Mouse (Mus musculus) cortical plate, adult 2 months (tissue): ENCODE measurements around the gene Casp7.

Experiments
- CTCF ChIP-seq: fragments of 200-500 bp; IDR thresholded peaks from 2 replicates; pipeline ENCODE4 v1.5.1; 2011; ENCODE audit warnings: mild to moderate bottlenecking, control low read depth, low read length; ENCODE audit not compliant: insufficient read depth; ENCODE audit errors: extremely low read depth
- POLR2A ChIP-seq: fragments of 200-500 bp; IDR thresholded peaks from 2 replicates; pipeline ENCODE4 v1.6.1; 2011; ENCODE audit warnings: mild to moderate bottlenecking, low read length, control low read depth; ENCODE audit not compliant: insufficient read depth; ENCODE audit errors: extremely low read depth

- TF ChIP-seq POLR2A: no peak
- TF ChIP-seq CTCF: no peak
Observed at GRCm38 (mm10) chr19:56487339-56487738, 90.4 kb downstream of the Casp7 start.
